Mouse (Mus musculus): Measurements from ENCODE around the gene Ttc28.

Gene Ttc28

GRCm38 (mm10) chr5:111175410-111175809 is 295.8 kb downstream of the Ttc28 start:
- DNase-seq (ENCODE audit: low spot score): no peak

DNA sequence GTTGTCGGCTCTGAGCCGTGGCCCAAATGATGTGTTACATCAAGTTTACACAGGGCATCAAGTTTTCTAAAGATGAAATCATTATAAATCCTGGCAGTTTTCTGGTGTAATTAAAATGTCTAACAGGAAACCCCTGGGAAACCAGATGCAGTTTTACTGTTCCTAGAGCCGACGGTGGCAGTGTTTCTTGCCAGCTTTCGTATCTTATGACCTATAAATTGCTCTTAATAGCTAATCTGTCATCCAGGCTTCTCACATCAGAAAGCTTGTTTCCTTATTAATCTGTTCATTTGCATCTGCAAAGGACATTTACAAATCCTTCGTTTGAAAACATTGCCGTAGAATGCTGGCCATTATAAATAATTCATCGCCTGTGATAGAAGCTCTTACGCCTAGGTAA is 296.2 kb downstream of the Ttc28 start:
- DNase-seq (ENCODE audit: low spot score): no peak

- no peak for DNase-seq (ENCODE audit: low spot score)
Measured at GRCm38 (mm10) chr5:111176441-111176840, 296.8 kb downstream of the Ttc28 start.

DNA sequence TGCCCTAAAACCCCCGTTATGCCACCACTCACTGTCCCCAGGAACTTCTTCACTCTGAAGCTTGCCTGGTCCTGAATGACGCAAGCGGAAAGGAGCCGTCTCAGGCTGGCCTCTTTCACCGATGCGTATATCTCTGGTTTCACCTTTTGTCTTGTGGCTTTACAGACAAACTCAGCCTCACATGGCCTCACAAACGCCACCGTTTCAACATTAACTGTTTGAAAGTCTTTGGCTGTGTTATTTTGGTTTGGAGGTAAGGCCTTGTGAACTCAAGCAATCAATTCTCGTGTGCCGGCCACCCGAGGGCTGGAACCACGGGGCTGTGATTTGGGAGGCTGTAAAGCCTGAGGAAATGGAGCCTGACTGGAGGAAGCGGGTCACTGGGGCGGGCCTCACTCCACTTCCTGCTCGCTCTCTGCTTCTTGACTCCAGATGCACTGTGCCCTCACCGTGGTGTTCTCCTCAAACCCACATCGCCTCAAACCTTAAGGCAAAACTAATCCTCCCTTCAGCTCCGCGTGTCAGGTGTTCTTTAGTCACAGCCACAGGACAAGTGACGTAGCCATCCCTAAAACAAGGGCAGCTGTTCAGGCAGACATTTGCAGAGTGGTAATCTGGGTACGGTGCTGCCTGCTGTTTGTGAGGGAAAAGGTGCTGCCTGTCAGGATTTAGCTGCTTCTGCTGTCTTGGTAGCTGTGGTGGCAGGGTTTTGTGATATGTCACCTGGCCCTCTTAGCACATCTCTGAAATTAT is 298.9 kb downstream of the Ttc28 start:
- DNase-seq (ENCODE audit: low spot score): peak; percentile 56

DNA sequence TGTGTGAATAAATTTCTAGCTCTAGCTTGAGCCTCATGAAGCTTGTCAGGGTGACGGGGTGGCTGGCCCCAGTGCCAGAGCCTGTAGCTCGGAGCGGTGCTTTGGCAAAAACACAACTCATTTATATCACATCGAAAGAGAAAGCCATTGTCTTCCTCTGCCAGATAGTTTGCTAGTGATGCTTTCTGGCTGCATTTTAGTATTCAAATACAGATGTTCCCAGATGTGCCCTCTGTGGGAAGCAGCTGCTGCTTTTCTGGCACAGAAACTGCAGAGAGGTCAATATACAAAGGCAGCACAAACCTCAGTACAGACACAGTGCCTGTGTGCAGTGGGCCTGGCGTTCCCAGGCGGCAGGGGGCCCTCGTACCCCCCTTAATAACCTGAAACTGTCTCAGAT is 300.0 kb downstream of the Ttc28 start:
- DNase-seq (ENCODE audit: low spot score): no peak

GRCm38 (mm10) chr5:111180091-111181053 is 300.8 kb downstream of the Ttc28 start:
- DNase-seq (ENCODE audit: low spot score): no peak

DNA sequence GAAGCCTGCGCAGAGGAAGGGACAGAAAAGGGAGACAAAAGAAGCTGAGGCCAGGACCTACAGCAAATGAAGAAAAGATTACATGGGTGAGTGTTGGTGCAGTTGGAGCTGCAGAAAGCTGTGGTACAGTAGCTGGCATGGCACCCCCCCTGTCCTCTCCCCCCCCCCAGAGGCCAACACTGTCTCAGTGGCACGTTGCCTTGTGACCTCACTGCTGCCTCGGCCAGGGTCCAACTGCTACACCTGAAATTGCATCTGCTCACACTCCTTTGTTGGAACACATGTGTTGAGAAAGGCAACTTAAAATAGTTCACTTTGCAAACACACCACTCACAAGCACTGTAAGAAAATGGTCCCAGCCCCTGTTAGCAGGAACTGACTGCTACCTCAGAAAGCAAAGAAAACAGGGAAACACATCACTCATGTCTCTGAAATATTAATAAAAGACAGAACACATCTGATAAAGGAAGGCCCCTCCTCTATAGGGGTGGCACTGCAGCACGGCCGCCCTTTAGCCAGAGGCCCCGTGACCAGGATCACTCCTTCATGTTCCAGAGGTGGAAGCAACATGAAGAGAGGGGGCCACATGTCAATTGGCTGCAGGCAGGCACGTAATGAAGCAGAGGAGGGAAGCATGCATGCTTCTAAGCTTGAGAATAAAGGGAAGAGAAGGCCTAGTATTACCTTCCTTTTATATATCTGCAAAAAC is 301.8 kb downstream of the Ttc28 start:
- DNase-seq (ENCODE audit: low spot score): no peak

DNA sequence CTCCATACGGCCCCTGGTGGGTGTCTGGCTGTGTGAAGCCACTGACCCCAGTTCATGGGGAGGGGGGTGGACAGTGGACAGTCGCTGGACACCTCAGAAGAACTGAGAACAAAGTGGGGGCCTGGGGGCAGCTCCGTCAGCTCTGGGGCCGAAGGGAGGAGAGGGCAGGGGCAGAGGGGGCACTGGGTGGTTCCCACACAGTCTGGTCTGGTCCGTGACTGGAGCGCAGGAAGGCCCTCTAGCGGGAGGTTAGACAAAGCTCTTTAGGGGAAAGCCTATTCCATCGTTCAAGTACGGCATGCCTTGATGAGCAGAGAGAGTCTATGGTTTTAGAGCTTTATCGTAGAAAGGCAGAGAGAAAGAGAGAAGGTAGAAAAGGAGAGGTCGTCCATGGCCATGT is 307.0 kb downstream of the Ttc28 start:
- peak; percentile 60 for DNase-seq (ENCODE audit: low spot score)

DNA sequence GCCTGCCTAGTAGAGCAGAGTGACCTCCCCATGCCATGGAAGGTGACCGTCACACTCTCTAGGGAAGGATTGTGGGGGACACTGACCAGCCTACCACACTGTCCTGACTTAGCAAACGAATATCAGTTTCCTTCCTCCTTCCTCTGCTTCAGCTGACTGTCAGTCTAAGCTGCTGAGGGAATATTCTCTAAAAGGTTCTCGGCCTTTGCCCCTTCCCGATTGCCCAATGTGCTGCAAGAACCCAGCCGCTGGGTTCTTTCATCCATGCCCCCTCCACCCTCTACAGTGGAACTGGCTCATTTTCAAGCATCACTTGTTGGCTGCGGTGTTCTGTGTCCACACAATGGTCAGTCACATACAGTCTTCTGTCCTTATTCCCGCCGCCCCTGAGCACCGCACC is 312.4 kb downstream of the Ttc28 start:
- DNase-seq (ENCODE audit: low spot score): no peak

GRCm38 (mm10) chr5:111194829-111195228 is 315.2 kb downstream of the Ttc28 start:
- DNase-seq (ENCODE audit: low spot score): no peak

DNA sequence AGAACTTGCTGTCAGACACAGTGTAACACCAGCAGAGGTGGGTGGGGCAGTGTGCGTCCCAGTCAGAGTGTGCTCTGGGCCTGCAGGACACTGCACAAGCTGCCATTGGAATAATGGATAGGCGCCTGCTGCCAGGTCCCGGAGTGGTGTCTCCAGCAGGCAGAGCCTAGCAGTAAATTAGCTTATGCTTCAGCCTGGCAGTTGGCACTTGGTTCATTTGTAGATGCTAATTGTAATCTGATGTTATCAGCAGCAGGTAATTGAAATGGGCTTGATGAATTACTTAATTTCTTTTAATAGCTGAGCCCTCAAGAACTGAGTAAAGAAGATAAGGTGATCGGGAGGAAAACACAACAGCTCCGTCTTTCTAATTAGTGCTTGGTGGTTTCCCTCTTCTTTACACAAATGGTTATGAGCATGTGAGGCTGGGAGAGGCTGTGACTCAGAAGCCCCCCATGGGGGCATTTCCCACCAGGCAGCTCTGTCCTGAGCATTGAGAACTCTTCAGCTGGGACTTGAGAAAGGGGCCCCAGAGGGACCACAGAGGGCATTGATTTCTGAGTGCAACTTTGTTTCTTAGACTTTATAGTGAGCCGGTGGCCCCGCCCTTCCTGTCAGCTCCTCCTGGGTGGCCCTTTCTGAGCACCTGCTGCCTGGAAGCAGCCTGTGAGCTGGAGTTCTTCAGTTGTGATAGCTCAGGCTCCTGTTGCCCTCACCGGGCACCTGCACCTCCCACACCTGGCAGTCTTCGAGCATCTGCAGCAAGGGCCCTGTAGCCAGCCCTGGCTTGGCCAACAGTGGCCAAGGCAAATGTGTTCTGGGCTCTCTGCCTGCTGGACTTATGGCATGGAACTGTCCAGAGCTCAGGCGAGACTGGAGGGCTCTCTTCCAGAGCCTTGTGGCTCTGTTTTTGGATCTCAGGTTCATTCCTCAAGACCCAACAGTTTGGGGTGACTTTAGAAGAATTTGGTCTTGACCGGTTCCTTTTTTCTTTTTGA is 316.2 kb downstream of the Ttc28 start:
- no peak for DNase-seq (ENCODE audit: low spot score)

DNA sequence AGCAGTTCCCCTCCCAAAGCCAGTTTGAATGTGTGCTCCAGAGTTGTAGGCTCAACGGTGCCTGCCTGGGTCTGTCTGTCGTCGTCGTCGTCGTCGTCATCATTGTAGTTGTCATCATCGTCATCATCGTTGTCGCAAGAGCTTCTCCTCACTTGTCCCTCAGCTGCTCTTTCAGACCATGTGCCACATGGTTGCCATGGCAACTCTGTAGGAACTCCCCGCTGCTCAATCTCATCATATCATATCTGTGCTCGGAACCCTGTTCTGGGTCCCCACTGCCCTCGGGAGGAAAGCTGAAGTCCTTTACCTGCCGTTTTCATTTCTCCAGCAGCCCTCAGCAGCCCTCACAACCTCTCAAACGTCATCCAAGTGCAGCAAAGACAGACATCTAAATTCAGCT is 318.1 kb downstream of the Ttc28 start:
- DNase-seq (ENCODE audit: low spot score): no peak

DNA sequence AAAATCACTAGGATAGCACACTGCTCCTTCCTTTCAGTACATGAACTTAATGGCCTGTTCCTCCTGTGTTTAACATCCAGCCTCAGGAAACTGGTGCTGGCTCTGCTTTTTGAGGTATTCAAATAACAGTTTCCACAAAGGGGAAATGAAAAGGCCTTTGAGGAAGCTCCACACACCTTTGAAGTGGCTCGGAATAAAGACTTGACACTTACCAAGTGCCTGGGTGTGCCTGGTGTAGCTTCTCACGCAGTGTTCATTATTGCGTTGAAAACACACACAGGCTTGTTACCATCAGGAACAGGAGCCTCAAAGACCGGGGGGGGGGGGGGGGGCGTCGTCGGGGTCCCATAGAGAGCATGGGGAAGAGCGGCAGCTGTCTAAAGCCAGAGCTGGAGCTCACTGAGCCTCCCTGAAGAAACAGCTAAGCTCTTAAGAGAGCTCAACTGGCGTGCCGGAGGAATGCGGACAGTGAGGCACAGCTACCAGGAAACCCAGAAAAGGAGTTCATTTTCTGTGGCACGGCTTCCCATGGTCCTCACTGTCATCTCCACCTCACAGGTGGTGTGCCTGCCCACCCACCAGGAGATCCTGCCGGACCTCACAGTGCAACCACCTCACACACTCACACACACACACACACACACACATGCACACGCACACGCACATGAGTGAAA is 320.7 kb downstream of the Ttc28 start:
- no peak for DNase-seq (ENCODE audit: low spot score)

- DNase-seq (ENCODE audit: low spot score): no peak
Measured at GRCm38 (mm10) chr5:111200915-111201610, 321.5 kb downstream of the Ttc28 start.

DNA sequence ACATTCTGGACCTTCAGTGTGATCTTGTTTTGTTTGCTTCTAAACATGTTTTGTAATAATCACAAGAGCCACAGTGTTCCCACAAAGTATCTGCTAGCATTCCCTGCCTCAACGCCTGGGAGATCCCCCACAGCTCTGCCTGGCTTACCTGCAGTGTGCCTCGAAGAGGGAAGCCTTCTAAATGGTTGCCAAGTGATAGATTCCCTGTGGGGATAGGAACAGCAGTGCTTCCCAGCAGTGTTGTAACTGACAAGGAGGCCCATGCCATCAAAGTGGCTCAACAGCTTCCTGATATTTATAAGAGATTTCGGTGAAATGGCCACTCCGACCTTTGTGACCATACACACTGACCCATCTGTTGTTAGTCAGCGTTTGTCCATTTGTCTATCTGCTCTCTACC is 324.6 kb downstream of the Ttc28 start:
- no peak for DNase-seq (ENCODE audit: low spot score)

DNA sequence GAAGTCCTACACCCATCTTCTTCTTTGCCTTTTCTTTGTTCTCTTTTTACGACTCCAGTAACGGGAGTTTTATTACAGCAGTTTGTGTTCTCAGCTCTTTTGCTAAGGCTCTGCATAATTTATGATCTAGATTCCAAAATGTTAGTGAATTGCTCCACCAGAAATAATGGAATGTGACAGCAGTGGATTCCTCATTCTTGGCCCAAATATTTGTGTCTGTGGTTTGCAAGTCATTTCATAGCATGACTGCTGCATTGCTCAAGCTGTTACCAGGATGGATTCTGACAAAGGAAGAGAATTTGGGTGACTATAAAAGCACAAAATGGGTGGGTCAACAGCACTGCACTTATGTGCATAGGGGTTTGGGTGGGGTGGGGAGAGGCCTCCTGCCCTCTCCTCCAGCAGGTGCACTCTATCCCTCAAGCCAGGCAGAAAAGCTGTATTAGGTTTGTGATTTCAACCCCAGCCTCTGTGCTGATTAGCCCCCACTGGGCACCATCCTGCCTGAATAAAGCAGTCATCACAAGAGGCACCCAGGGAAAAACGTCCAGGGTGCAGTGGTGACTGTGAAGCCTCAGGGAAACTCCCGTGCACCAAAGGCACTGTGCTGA is 325.5 kb downstream of the Ttc28 start:
- no peak for DNase-seq (ENCODE audit: low spot score)

GRCm38 (mm10) chr5:111205817-111206216 is 326.2 kb downstream of the Ttc28 start:
- DNase-seq (ENCODE audit: low spot score): no peak

DNA sequence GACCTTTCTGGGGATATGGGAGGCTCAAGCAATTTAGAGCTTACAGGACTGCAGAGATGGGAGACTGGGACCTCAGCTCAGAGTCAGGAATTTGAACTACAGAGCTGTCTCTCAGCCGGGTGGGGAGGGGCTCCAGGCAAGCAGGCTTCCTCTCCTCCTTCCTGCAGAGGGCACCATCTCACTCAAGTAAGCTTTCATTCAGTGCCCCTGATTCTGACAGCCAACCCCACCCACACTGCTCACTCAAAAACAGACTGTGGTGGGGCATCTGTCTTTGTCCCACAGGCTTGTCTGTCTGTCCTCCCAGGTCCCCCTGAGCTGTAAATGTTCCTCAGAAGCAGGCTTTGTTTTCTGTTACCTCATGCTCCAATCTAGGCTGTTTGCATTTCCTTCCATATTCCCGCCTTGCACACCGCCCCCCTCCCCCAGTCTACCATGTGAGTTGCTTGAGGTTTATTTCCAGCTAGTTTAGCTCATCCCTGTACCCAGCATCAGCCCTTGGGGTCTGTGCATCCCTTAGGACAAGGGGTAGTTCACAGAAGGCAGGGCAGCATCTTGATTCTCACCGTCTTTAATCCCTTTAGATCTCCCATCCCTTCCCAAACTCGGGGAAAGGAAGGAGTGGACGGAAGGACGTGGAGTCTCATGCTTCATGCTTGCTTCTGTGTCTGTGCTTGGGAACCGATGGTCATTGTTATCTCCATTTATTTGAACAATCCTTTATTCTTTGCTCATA is 328.5 kb downstream of the Ttc28 start:
- DNase-seq (ENCODE audit: low spot score): peak; percentile 76

DNA sequence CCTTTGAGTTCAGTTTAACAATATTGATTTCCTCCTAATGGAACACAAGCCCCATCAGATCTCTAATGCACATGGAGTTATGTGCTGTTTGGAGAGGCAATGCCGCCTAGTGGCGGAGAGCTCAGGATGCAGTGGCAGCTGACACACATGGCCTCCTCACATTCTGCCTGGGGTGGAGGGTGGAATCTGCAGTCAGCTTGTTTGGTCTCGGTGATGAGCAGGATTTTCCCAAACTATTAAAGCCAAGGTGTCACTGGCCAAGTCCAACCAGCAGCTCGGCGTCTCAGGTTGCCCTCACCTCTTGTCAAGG is 329.0 kb downstream of the Ttc28 start:
- DNase-seq (ENCODE audit: low spot score): peak; percentile 75
